Mouse (Mus musculus) cortical plate, adult 2 months (tissue): ENCODE results near the gene Kcnh7.

Source experiments
- CTCF ChIP-seq: fragments of 200-500 bp; IDR thresholded peaks from 2 replicates; pipeline ENCODE4 v1.5.1; 2011; ENCODE audit warnings: mild to moderate bottlenecking, control low read depth, low read length; ENCODE audit not compliant: insufficient read depth; ENCODE audit errors: extremely low read depth
- POLR2A ChIP-seq: fragments of 200-500 bp; IDR thresholded peaks from 2 replicates; pipeline ENCODE4 v1.6.1; 2011; ENCODE audit warnings: mild to moderate bottlenecking, low read length, control low read depth; ENCODE audit not compliant: insufficient read depth; ENCODE audit errors: extremely low read depth

GRCm38 (mm10) chr2:62988616-62989015, 195.5 kb downstream of the Kcnh7 start:
- no peak for TF ChIP-seq POLR2A
- TF ChIP-seq CTCF: no peak
